8 mouse cellular contexts compared by ENCODE assay signal in the genomic region with DNA sequence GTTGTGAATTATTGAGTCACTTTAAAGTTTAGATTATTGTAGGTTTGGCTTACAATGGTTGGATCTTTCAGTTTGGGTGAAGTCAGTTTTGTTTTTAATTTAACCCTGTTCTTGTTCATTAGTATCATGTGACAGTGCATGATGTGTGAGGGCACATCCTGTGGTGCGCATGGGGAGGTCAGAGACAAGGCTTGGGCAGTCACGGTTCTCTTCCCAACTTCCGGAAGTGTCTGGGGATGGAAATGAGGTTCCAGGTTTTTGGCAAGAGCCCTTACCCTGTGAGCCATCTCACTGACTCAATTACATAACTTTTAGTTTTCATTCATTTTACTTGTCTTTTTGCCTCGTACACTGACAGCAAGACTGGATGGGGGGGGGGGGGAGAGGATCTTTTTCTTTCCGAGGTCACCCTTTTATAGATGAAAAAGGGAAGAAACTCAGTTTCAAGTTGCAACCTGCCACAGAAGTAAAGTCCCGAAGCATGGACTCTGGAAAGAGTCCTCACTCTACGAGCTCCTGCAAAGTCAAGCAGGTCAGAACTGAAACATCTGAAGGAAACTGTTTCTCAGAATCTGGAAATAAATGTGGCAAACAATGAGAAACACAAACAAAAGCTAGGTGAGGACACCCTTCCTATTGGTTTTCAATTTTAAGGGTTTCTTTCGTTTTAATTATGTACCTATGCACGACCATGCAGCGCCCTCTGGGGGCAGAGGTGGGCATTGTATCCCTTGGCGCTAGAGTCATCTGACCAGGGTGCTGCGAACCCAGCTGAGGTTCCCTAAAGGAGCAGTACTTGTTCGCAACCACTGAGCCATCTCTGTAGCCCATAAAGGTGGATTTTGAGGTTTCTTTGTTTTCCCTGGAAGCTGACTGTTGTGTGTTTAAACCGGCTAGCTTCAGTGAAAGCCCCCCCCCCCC. TPM values are rescaled to one million over a fixed set of nuclear protein-coding genes. Genes with fewer than 3 reads are reported as not detected.
A peak's percentile ranks its signal among the peaks of the same experiment; 100 is the strongest.
DNase-seq lines count a peak whose midpoint lies in the region; ATAC-seq and TF ChIP-seq lines count a peak whose summit lies in the region.

No protein-coding gene starts in this region.

- TF ChIP-seq CTCF in lung, embryonic 14.5 days (IDR thresholded peaks at IDR 0.05; ENCODE audit: low read depth) = peak; percentile 54

- H3K4me2 ChIP-seq in kidney, embryonic 14.5 days (replicated peaks; ENCODE audit: low read depth, low read length) = no peak overlapping the region
- no peak overlapping the region for H3K4me2 ChIP-seq in lung, embryonic 14.5 days
- H3K4me2 ChIP-seq in midbrain, embryonic 14.5 days (ENCODE audit: low read length) = no peak overlapping the region

- WGBS in kidney, embryonic 14.5 days = 70% methylated on average over 14 of the region's 14 CpGs
- WGBS in lung, embryonic 14.5 days = 56% methylated on average over 14 of the region's 14 CpGs
- WGBS in midbrain, embryonic 14.5 days = 73% methylated on average over 14 of the region's 14 CpGs

- H3K9me3 ChIP-seq in kidney, embryonic 14.5 days (ENCODE audit: control insufficient read depth, low read length) = 0 out of 2 replicates have a peak, but pooled peaks cover 2% of the 10 kb centered on the region
- H3K9me3 ChIP-seq in lung, embryonic 14.5 days (ENCODE audit: low read depth, low read length) = no peaks in the 10 kb centered on the region
- no peaks in the 10 kb centered on the region for H3K9me3 ChIP-seq in midbrain, embryonic 14.5 days (ENCODE audit: control insufficient read depth, low read length)

- H3K4me1 ChIP-seq in kidney, embryonic 14.5 days (ENCODE audit: control insufficient read depth, insufficient read depth, low read length) = no peaks in the 10 kb centered on the region
- no peaks in the 10 kb centered on the region for H3K4me1 ChIP-seq in lung, embryonic 14.5 days (ENCODE audit: insufficient read depth)
- 0 out of 2 replicates have a peak, but pooled peaks cover 3% of the 10 kb centered on the region for H3K4me1 ChIP-seq in midbrain, embryonic 14.5 days (ENCODE audit: control insufficient read depth, insufficient read depth, low read length)

- ATAC-seq in kidney, embryonic 14.5 days (ENCODE audit: low FRiP score, low TSS enrichment) = no peak
- ATAC-seq in granulocyte monocyte progenitor cell, adult 5-6 weeks (replicated peaks; ENCODE audit: poor library complexity, severe bottlenecking) = peak; percentile 94
- no peak for ATAC-seq in lung, embryonic 14.5 days (ENCODE audit: insufficient read depth)
- ATAC-seq in midbrain, embryonic 14.5 days (ENCODE audit: low FRiP score, low TSS enrichment) = no peak

- no peaks in the 10 kb centered on the region for H3K36me3 ChIP-seq in kidney, embryonic 14.5 days (ENCODE audit: control insufficient read depth, insufficient read depth, low read length)
- no peaks in the 10 kb centered on the region for H3K36me3 ChIP-seq in lung, embryonic 14.5 days (ENCODE audit: insufficient read depth)
- H3K36me3 ChIP-seq in midbrain, embryonic 14.5 days (ENCODE audit: control insufficient read depth, insufficient read depth, low read length) = no peaks in the 10 kb centered on the region

- H3K4me3 ChIP-seq in kidney, embryonic 14.5 days (ENCODE audit: low read length) = no peak overlapping the region
- no peak overlapping the region for H3K4me3 ChIP-seq in lung, embryonic 14.5 days (ENCODE audit: low read depth, low read length)
- H3K4me3 ChIP-seq in midbrain, embryonic 14.5 days (replicated peaks; ENCODE audit: low read depth, low read length) = no peak overlapping the region

- H3K27ac ChIP-seq in kidney, embryonic 14.5 days (ENCODE audit: low read depth, low read length) = no peak overlapping the region
- H3K27ac ChIP-seq in lung, embryonic 14.5 days (ENCODE audit: low read depth) = no peak overlapping the region
- no peak overlapping the region for H3K27ac ChIP-seq in midbrain, embryonic 14.5 days (replicated peaks; ENCODE audit: low read depth, low read length)

- H3K9ac ChIP-seq in kidney, embryonic 14.5 days (ENCODE audit: low read depth, low read length) = no peak overlapping the region
- no peak overlapping the region for H3K9ac ChIP-seq in lung, embryonic 14.5 days
- H3K9ac ChIP-seq in midbrain, embryonic 14.5 days (replicated peaks; ENCODE audit: low read length) = no peak overlapping the region

- peak; percentile 3 for DNase-seq in kidney, adult 11 months
- peak; percentile 3 to 4 for DNase-seq in CD8-positive naive resting alpha-beta T cell, adult 2 months (ENCODE audit: low read depth in 2 of 2, low spot score in 2 of 2)
- DNase-seq in adrenal gland, adult (ENCODE audit: inconsistent age in 2 of 2, low spot score in 1 of 2) = peak; percentile 40 to 83
- peak; percentile 48 for DNase-seq in lung, embryonic 14.5 days
- peak; percentile 37 for DNase-seq in thymus, postnatal 14 days
- no peak for DNase-seq in midbrain, embryonic 14.5 days

- H3K27me3 ChIP-seq in kidney, embryonic 14.5 days (ENCODE audit: control insufficient read depth, insufficient read depth, low read length) = no peaks in the 10 kb centered on the region
- no peaks in the 10 kb centered on the region for H3K27me3 ChIP-seq in lung, embryonic 14.5 days (ENCODE audit: insufficient read depth, low read length)
- H3K27me3 ChIP-seq in midbrain, embryonic 14.5 days (ENCODE audit: control insufficient read depth, insufficient read depth, low read length) = no peaks in the 10 kb centered on the region

RNA-seq across cellular contexts. Expression of gene Naf1, which starts 53.9 kb away (rescaled TPM):
- polyA plus RNA-seq in kidney, embryonic 14.5 days (2014; fragmentation: Nextera tagmentation; extraction: Ambion mirVana) = 6.1 and 8.3 TPM in 2 replicates
- total RNA-seq in granulocyte monocyte progenitor cell, adult 5-6 weeks (2014; fragmentation: Nextera tagmentation) = 53.5 and 55.1 TPM in 2 replicates
- 11.8 and 16.2 TPM in 2 replicates for total RNA-seq in granulocyte monocyte progenitor cell, adult 5-6 weeks (2017)
- polyA plus RNA-seq in lung, embryonic 14.5 days (2014; fragmentation: Nextera tagmentation; extraction: Ambion mirVana) = 5.6 and 6.1 TPM in 2 replicates
- 3.2 and 4.5 TPM in 2 replicates for polyA plus RNA-seq in midbrain, embryonic 14.5 days (2014; fragmentation: Nextera tagmentation; extraction: Ambion mirVana)
